Mouse (Mus musculus) lung, adult 2 months (tissue): ENCODE measurements at regions not wholly inside any gene's neighbourhood (a gene's known extent, or its start where the extent isn't known, plus 50 kb on each side); places are given as distances from the start of the nearest gene placed in this dataset.

Experiments used
- CTCF ChIP-seq: fragments of 200-500 bp; IDR thresholded peaks from 2 replicates; pipeline ENCODE4 v1.5.1; 2011; ENCODE audit warnings: mild to moderate bottlenecking, low read length, control low read depth; ENCODE audit not compliant: insufficient read depth
- POLR2A ChIP-seq: fragments of 200-500 bp; IDR thresholded peaks from 2 replicates; pipeline ENCODE4 v1.6.1; 2011; ENCODE audit warnings: low read depth, mild to moderate bottlenecking, control low read depth, low read length, borderline replicate concordance; ENCODE audit errors: extremely low read depth

GRCm38 (mm10) chr2:78794734-78795133, 73.2 kb upstream of the Ube2e3 start:
- TF ChIP-seq POLR2A = no peak
- no peak for TF ChIP-seq CTCF
